Comparison of ENCODE assay signal across 8 mouse cellular contexts in the genomic region with DNA sequence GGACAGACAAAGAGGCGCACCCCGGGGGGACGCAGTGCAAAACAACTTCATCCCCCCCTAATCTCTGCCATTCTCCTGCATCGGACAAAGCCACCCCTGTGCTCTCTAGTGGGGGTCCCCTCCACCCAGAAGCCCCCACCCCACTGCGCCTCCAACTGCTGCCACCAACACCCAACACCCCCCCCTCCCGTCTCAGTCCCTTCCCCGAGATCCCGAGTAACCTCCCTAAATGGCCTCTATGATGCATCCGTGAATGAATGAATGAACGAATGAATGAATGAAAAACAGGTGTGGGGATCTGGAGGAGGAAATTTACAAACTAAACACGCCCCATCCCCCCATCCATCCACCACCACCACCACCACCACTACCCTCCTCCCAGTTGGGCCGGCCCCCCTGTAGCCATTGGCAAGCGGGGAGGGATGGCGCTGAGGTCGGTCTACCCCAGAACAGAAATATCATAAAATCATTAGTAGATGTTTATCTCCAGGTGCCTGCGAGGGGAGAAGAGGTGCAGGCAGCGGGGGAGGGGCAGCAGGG. TPM values are rescaled to one million over a fixed set of nuclear protein-coding genes. Genes with fewer than 3 reads are reported as not detected.
A peak's percentile ranks its signal among the peaks of the same experiment; 100 is the strongest.
DNase-seq lines count a peak whose midpoint lies in the region; ATAC-seq and TF ChIP-seq lines count a peak whose summit lies in the region.

No protein-coding gene starts in this region.

- no peak for TF ChIP-seq CTCF in liver, postnatal 0 days (IDR thresholded peaks at IDR 0.05; ENCODE audit: low read depth)

- DNase-seq in embryo, embryonic 10.5 days (ENCODE audit: low spot score) = peak; percentile 40
- no peak for DNase-seq in embryo, embryonic 10 days (ENCODE audit: low spot score)
- peak; percentile 53 for DNase-seq in testis, postnatal 10 days (ENCODE audit: low spot score)
- DNase-seq in testis, postnatal 14 days (ENCODE audit: low spot score) = no peak
- DNase-seq in liver, postnatal 0 days = no peak
- DNase-seq in thymus, postnatal 0 days (ENCODE audit: low spot score) = peak; percentile 28
- DNase-seq in layer of hippocampus, adult 11-12 months (ENCODE audit: low spot score) = no peak

- peak; percentile 24; the same call in 1 of the 2 replicates for ATAC-seq in hindbrain, embryonic 16.5 days
- no peak for ATAC-seq in liver, postnatal 0 days

- peak overlapping the region; percentile 90 for H3K9ac ChIP-seq in hindbrain, embryonic 16.5 days (ENCODE audit: low read depth, low read length)
- H3K9ac ChIP-seq in liver, postnatal 0 days (replicated peaks) = peak overlapping the region; percentile 71

- no peaks in the 10 kb centered on the region for H3K9me3 ChIP-seq in hindbrain, embryonic 16.5 days (ENCODE audit: control insufficient read depth, low read length)
- no peaks in the 10 kb centered on the region for H3K9me3 ChIP-seq in liver, postnatal 0 days (ENCODE audit: low read length)

- no peaks in the 10 kb centered on the region for H3K36me3 ChIP-seq in hindbrain, embryonic 16.5 days (ENCODE audit: control insufficient read depth, insufficient read depth, low read length)
- H3K36me3 ChIP-seq in liver, postnatal 0 days (replicated peaks; ENCODE audit: insufficient read depth, low read length) = no peaks in the 10 kb centered on the region

- peak overlapping the region; percentile 89 for H3K4me3 ChIP-seq in hindbrain, embryonic 16.5 days (ENCODE audit: low read length)
- peak overlapping the region; percentile 67 for H3K4me3 ChIP-seq in liver, postnatal 0 days (ENCODE audit: low read depth, low read length)

- H3K27ac ChIP-seq in hindbrain, embryonic 16.5 days (ENCODE audit: low read depth, low read length) = peak overlapping the region; percentile 89
- H3K27ac ChIP-seq in liver, postnatal 0 days (ENCODE audit: low read depth) = no peak overlapping the region

- WGBS in hindbrain, embryonic 16.5 days = 3% methylated on average over 17 of the region's 17 CpGs
- 13% methylated on average over 17 of the region's 17 CpGs for WGBS in liver, postnatal 0 days (ENCODE audit: insufficient replicate concordance)

- H3K27me3 ChIP-seq in hindbrain, embryonic 16.5 days (replicated peaks; ENCODE audit: control insufficient read depth, insufficient read depth, low read length) = no peaks in the 10 kb centered on the region
- H3K27me3 ChIP-seq in liver, postnatal 0 days (ENCODE audit: insufficient read depth, low read length) = no peaks in the 10 kb centered on the region

- TF ChIP-seq EP300 in liver, postnatal 0 days (IDR thresholded peaks at IDR 0.05; ENCODE audit: low read depth) = no peak

- peaks cover 20% of the 10 kb centered on the region for H3K4me1 ChIP-seq in hindbrain, embryonic 16.5 days (ENCODE audit: control insufficient read depth, insufficient read depth, low read depth, low read length)
- peaks cover 5% of the 10 kb centered on the region for H3K4me1 ChIP-seq in liver, postnatal 0 days (ENCODE audit: insufficient read depth)

- peak overlapping the region; percentile 91 for H3K4me2 ChIP-seq in hindbrain, embryonic 16.5 days (ENCODE audit: low read length)
- peak overlapping the region; percentile 96 for H3K4me2 ChIP-seq in liver, postnatal 0 days (ENCODE audit: low read depth, low read length)

RNA-seq across cellular contexts. Expression of gene Castor2, which starts 0.8 kb away (rescaled TPM):
- polyA plus RNA-seq in hindbrain, embryonic 16.5 days (2015; fragmentation: Nextera tagmentation; extraction: Ambion mirVana) = 25.3 and 30.7 TPM in 2 replicates
- 0.69 and 1.00 TPM in 2 replicates for polyA plus RNA-seq in liver, postnatal 0 days (2015; fragmentation: Nextera tagmentation; extraction: Ambion mirVana)
- polyA plus RNA-seq in thymus, postnatal 0 days (2015; fragmentation: Nextera tagmentation; extraction: Ambion mirVana) = 2.3 and 3.4 TPM in 2 replicates

Comparison
In these comparisons a context has a peak if more than half of its experiments do, and no peak if none do; other contexts are left out.
1. DNase-seq: peak in embryo, embryonic 10.5 days (single experiment), testis, postnatal 10 days (single experiment) and thymus, postnatal 0 days (single experiment); none in embryo, embryonic 10 days (single experiment), testis, postnatal 14 days (single experiment), liver, postnatal 0 days (single experiment) and layer of hippocampus, adult 11-12 months (single experiment).